Mouse (Mus musculus): ENCODE data around the gene Btbd9. TPM values are rescaled to one million over a fixed set of nuclear protein-coding genes. Genes with fewer than 3 reads are reported as not detected.

Gene Btbd9
- polyA plus RNA-seq, 1 experiment from 2014 or later, result 79.2 TPM

- 69% methylated on average over 5 of the region's 5 CpGs for WGBS
- H3K4me3 ChIP-seq, result no peak overlapping the region
- H3K9ac ChIP-seq, result no peak overlapping the region
- no peak overlapping the region for H3K27ac ChIP-seq
- peaks cover 9% of the 10 kb centered on the region; the same call in 1 of the 2 replicates for H3K4me1 ChIP-seq
- H3K4me2 ChIP-seq, result no peak overlapping the region
- no peaks in the 10 kb centered on the region for H3K27me3 ChIP-seq
- peaks cover 3% of the 10 kb centered on the region; the same call in 1 of the 2 replicates for H3K36me3 ChIP-seq
- no peaks in the 10 kb centered on the region for H3K9me3 ChIP-seq
- ATAC-seq (ENCODE audit: insufficient number of reproducible peaks, insufficient read depth, low FRiP score, low TSS enrichment, low read depth), result no peak
Observed at GRCm38 (mm10) chr17:30267432-30267973, 308.8 kb downstream of the Btbd9 start.

- WGBS, result 87% methylated on average over 2 of the region's 2 CpGs
- H3K9ac ChIP-seq, result no peak overlapping the region
- no peaks in the 10 kb centered on the region for H3K9me3 ChIP-seq
- no peak overlapping the region for H3K4me2 ChIP-seq
- no peaks in the 10 kb centered on the region for H3K27me3 ChIP-seq
- no peak for ATAC-seq (ENCODE audit: insufficient number of reproducible peaks, insufficient read depth, low FRiP score, low TSS enrichment, low read depth)
- peaks cover 3% of the 10 kb centered on the region; the same call in 1 of the 2 replicates for H3K36me3 ChIP-seq
- peaks cover 35% of the 10 kb centered on the region for H3K4me1 ChIP-seq
- no peak overlapping the region for H3K27ac ChIP-seq
- H3K4me3 ChIP-seq, result no peak overlapping the region
Observed at GRCm38 (mm10) chr17:30263535-30263934, 312.8 kb downstream of the Btbd9 start.

- no peaks in the 10 kb centered on the region for H3K9me3 ChIP-seq
- no peaks in the 10 kb centered on the region for H3K27me3 ChIP-seq
- H3K4me3 ChIP-seq, result no peak overlapping the region
- peaks cover 3% of the 10 kb centered on the region; the same call in 1 of the 2 replicates for H3K36me3 ChIP-seq
- ATAC-seq (ENCODE audit: insufficient number of reproducible peaks, insufficient read depth, low FRiP score, low TSS enrichment, low read depth), result no peak
- H3K4me1 ChIP-seq, result peaks cover 41% of the 10 kb centered on the region
- no peak overlapping the region for H3K27ac ChIP-seq
- WGBS, result 81% methylated on average over 6 of the region's 6 CpGs
- no peak overlapping the region for H3K9ac ChIP-seq
- H3K4me2 ChIP-seq, result no peak overlapping the region
Observed at GRCm38 (mm10) chr17:30262943-30263342, 313.3 kb downstream of the Btbd9 start.

GRCm38 (mm10) chr17:30262440-30262839 lies 313.8 kb downstream of the Btbd9 start:
- H3K9me3 ChIP-seq, result no peaks in the 10 kb centered on the region
- no peak overlapping the region for H3K9ac ChIP-seq
- no peaks in the 10 kb centered on the region for H3K27me3 ChIP-seq
- no peak for ATAC-seq (ENCODE audit: insufficient number of reproducible peaks, insufficient read depth, low FRiP score, low TSS enrichment, low read depth)
- peaks cover 39% of the 10 kb centered on the region for H3K4me1 ChIP-seq
- WGBS, result 74% methylated on average over 4 of the region's 4 CpGs
- no peak overlapping the region for H3K27ac ChIP-seq
- no peak overlapping the region for H3K4me2 ChIP-seq
- no peak overlapping the region for H3K4me3 ChIP-seq
- peaks cover 3% of the 10 kb centered on the region; the same call in 1 of the 2 replicates for H3K36me3 ChIP-seq

- no peak for ATAC-seq (ENCODE audit: insufficient number of reproducible peaks, insufficient read depth, low FRiP score, low TSS enrichment, low read depth)
- H3K4me1 ChIP-seq, result peaks cover 38% of the 10 kb centered on the region
- H3K4me2 ChIP-seq, result no peak overlapping the region
- peaks cover 3% of the 10 kb centered on the region; the same call in 1 of the 2 replicates for H3K36me3 ChIP-seq
- 71% methylated on average over 3 of the region's 3 CpGs for WGBS
- no peaks in the 10 kb centered on the region for H3K9me3 ChIP-seq
- no peaks in the 10 kb centered on the region for H3K27me3 ChIP-seq
- no peak overlapping the region for H3K9ac ChIP-seq
- no peak overlapping the region for H3K27ac ChIP-seq
- no peak overlapping the region for H3K4me3 ChIP-seq
Observed at GRCm38 (mm10) chr17:30261983-30262340, 314.3 kb downstream of the Btbd9 start.

GRCm38 (mm10) chr17:30261307-30261982 lies 314.8 kb downstream of the Btbd9 start:
- Histone ChIP-seq H3K4me2 (no peak overlapping the region), H3K9me3 (no peaks in the 10 kb centered on the region), H3K36me3 (no peaks in the 10 kb centered on the region), H3K4me3 (no peak overlapping the region), H3K9ac (no peak overlapping the region), H3K27ac (no peak overlapping the region), H3K27me3 (no peaks in the 10 kb centered on the region), H3K4me1 (peaks cover 38% of the 10 kb centered on the region)
- WGBS, result 74% methylated on average over 10 of the region's 10 CpGs
- no peak for ATAC-seq (ENCODE audit: insufficient number of reproducible peaks, insufficient read depth, low FRiP score, low TSS enrichment, low read depth)

GRCm38 (mm10) chr17:30260641-30261306 lies 315.5 kb downstream of the Btbd9 start:
- H3K27ac ChIP-seq, result no peak overlapping the region
- WGBS, result 61% methylated on average over 6 of the region's 6 CpGs

GRCm38 (mm10) chr17:30259938-30260337 lies 316.4 kb downstream of the Btbd9 start:
- Histone ChIP-seq H3K9me3 (no peaks in the 10 kb centered on the region), H3K4me1 (peaks cover 53% of the 10 kb centered on the region)
- no peak for ATAC-seq (ENCODE audit: insufficient number of reproducible peaks, insufficient read depth, low FRiP score, low TSS enrichment, low read depth)

More at GRCm38 (mm10) chr17:30260641-30261306, 315.5 kb downstream of the Btbd9 start:
- Histone ChIP-seq H3K4me3 (no peak overlapping the region), H3K36me3 (no peaks in the 10 kb centered on the region), H3K4me2 (no peak overlapping the region), H3K4me1 (peaks cover 44% of the 10 kb centered on the region), H3K9me3 (no peaks in the 10 kb centered on the region), H3K9ac (no peak overlapping the region), H3K27me3 (no peaks in the 10 kb centered on the region)
- ATAC-seq (ENCODE audit: insufficient number of reproducible peaks, insufficient read depth, low FRiP score, low TSS enrichment, low read depth), result no peak

GRCm38 (mm10) chr17:30258480-30258879 lies 317.8 kb downstream of the Btbd9 start:
- H3K27me3 ChIP-seq, result no peaks in the 10 kb centered on the region
- 54% methylated on average over 4 of the region's 4 CpGs for WGBS
- no peak overlapping the region for H3K4me2 ChIP-seq
- H3K36me3 ChIP-seq, result no peaks in the 10 kb centered on the region
- H3K9me3 ChIP-seq, result no peaks in the 10 kb centered on the region
- H3K9ac ChIP-seq, result no peak overlapping the region
- no peak overlapping the region for H3K27ac ChIP-seq
- H3K4me1 ChIP-seq, result peaks cover 61% of the 10 kb centered on the region
- no peak overlapping the region for H3K4me3 ChIP-seq
- ATAC-seq (ENCODE audit: insufficient number of reproducible peaks, insufficient read depth, low FRiP score, low TSS enrichment, low read depth), result no peak

More at GRCm38 (mm10) chr17:30259938-30260337, 316.4 kb downstream of the Btbd9 start:
- Histone ChIP-seq H3K27ac (no peak overlapping the region), H3K27me3 (no peaks in the 10 kb centered on the region), H3K4me2 (no peak overlapping the region), H3K4me3 (no peak overlapping the region), H3K36me3 (no peaks in the 10 kb centered on the region), H3K9ac (no peak overlapping the region)
- WGBS, result 77% methylated on average over 6 of the region's 6 CpGs

GRCm38 (mm10) chr17:30255928-30256560 lies 320.2 kb downstream of the Btbd9 start:
- no peaks in the 10 kb centered on the region for H3K36me3 ChIP-seq
- H3K9me3 ChIP-seq, result no peaks in the 10 kb centered on the region
- no peaks in the 10 kb centered on the region for H3K27me3 ChIP-seq
- no peak overlapping the region for H3K27ac ChIP-seq
- ATAC-seq (ENCODE audit: insufficient number of reproducible peaks, insufficient read depth, low FRiP score, low TSS enrichment, low read depth), result no peak
- no peak overlapping the region for H3K4me3 ChIP-seq
- peaks cover 45% of the 10 kb centered on the region for H3K4me1 ChIP-seq
- no peak overlapping the region for H3K9ac ChIP-seq
- WGBS, result 70% methylated on average over 8 of the region's 8 CpGs
- no peak overlapping the region for H3K4me2 ChIP-seq

GRCm38 (mm10) chr17:30253924-30254323 lies 322.4 kb downstream of the Btbd9 start:
- Histone ChIP-seq H3K27me3 (no peaks in the 10 kb centered on the region), H3K27ac (no peak overlapping the region)
- no peak for ATAC-seq (ENCODE audit: insufficient number of reproducible peaks, insufficient read depth, low FRiP score, low TSS enrichment, low read depth)

More at GRCm38 (mm10) chr17:30253924-30254323, 322.4 kb downstream of the Btbd9 start:
- H3K4me3 ChIP-seq, result no peak overlapping the region
- H3K9me3 ChIP-seq, result no peaks in the 10 kb centered on the region
- 55% methylated on average over 7 of the region's 7 CpGs for WGBS
- H3K4me1 ChIP-seq, result peaks cover 32% of the 10 kb centered on the region
- no peak overlapping the region for H3K4me2 ChIP-seq
- H3K9ac ChIP-seq, result no peak overlapping the region
- H3K36me3 ChIP-seq, result no peaks in the 10 kb centered on the region

Data from embryonic facial prominence, embryonic 13.5 days (tissue).